Mouse (Mus musculus): ENCODE results near the gene Wnt7a. TPM values are rescaled to one million over a fixed set of nuclear protein-coding genes. Genes with fewer than 3 reads are reported as not detected.

Wnt7a gene
- polyA plus RNA-seq, 1 experiment from 2014 or later = 0.19 TPM

DNA sequence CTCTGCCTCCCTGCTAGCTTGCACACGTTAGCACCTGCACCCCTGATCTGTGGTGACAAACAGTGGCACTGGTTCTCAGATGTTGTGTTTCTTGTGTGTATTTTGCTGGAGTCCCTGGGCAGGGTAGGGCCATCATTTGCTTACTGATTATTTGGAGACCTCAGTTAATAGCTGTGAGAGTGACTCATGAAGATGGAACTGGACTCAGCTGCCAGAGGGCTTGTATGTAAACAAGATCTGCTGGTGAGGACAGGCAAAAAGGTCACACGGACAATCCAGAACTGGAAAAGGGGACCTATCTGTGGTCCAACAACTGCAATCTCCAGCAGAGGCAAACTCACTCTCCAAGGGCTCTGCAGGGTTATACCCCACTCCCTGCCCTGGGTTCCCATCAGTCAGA, 52.8 kb downstream of the Wnt7a start:
- H3K4me1 ChIP-seq = no peaks in the 10 kb centered on the region
- H3K4me2 ChIP-seq = no peak overlapping the region
- H3K36me3 ChIP-seq = no peaks in the 10 kb centered on the region
- no peaks in the 10 kb centered on the region for H3K9me3 ChIP-seq (replicated peaks)
- H3K27me3 ChIP-seq = no peaks in the 10 kb centered on the region
- WGBS = 56% methylated on average over 2 of the region's 2 CpGs
- no peak overlapping the region for H3K9ac ChIP-seq
- no peak overlapping the region for H3K27ac ChIP-seq
- no peak overlapping the region for H3K4me3 ChIP-seq (replicated peaks)
- no peak for ATAC-seq (replicated peaks; ENCODE audit: low FRiP score)

GRCm38 (mm10) chr6:91357238-91357876, 53.8 kb downstream of the Wnt7a start:
- Histone ChIP-seq H3K4me2 (no peak overlapping the region), H3K27me3 (no peaks in the 10 kb centered on the region), H3K9me3 (replicated peaks) (no peaks in the 10 kb centered on the region), H3K9ac (no peak overlapping the region), H3K4me3 (replicated peaks) (no peak overlapping the region), H3K4me1 (no peaks in the 10 kb centered on the region), H3K36me3 (no peaks in the 10 kb centered on the region), H3K27ac (no peak overlapping the region)
- 61% methylated on average over 13 of the region's 13 CpGs for WGBS
- ATAC-seq (replicated peaks; ENCODE audit: low FRiP score) = no peak

DNA sequence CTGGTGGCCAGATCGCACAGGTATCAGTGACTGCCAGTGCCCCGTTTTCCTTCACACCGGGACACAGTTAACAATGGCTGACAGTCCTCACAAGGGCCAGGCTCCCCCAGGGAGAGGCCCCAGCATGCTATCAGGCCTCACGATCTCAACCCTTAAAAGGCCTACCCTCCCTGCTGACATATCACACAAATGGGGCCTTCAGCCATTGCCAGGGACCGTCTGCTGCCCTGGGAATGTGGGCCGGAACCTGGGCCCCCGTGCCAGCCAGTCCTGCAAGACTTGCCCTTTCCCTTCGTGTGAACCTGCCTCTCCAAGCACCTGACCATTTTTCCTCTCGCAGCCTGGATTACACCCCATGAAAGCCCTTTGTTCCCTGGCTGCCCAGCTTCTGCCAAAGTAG, 61.5 kb downstream of the Wnt7a start:
- no peak overlapping the region for H3K4me2 ChIP-seq
- no peak for ATAC-seq (replicated peaks; ENCODE audit: low FRiP score)
- H3K27me3 ChIP-seq = no peaks in the 10 kb centered on the region
- no peak overlapping the region for H3K4me3 ChIP-seq (replicated peaks)
- no peak overlapping the region for H3K9ac ChIP-seq
- 44% methylated on average over 9 of the region's 9 CpGs for WGBS
- H3K36me3 ChIP-seq = no peaks in the 10 kb centered on the region
- no peak overlapping the region for H3K27ac ChIP-seq
- no peaks in the 10 kb centered on the region for H3K9me3 ChIP-seq (replicated peaks)
- H3K4me1 ChIP-seq = no peaks in the 10 kb centered on the region

GRCm38 (mm10) chr6:91347721-91348120, 63.4 kb downstream of the Wnt7a start:
- Histone ChIP-seq H3K4me1 (no peaks in the 10 kb centered on the region), H3K27ac (no peak overlapping the region), H3K9ac (no peak overlapping the region), H3K36me3 (no peaks in the 10 kb centered on the region), H3K4me2 (no peak overlapping the region), H3K27me3 (no peaks in the 10 kb centered on the region), H3K4me3 (replicated peaks) (no peak overlapping the region), H3K9me3 (replicated peaks) (no peaks in the 10 kb centered on the region)
- WGBS = 28% methylated on average over 7 of the region's 7 CpGs
- no peak for ATAC-seq (replicated peaks; ENCODE audit: low FRiP score)

DNA sequence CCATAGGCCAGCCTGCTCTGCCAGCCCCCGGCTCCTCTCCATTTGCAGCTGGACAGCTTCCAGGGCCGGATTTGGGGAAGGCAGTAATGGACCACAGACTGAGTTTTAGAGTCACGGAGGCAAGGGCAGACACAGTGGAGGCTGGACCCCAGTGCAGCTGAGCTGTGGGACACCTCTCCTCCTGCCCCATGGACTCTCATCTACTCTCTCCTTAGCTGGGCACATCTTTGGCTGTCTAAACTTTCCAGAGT, 64.3 kb downstream of the Wnt7a start:
- no peak overlapping the region for H3K9ac ChIP-seq
- no peak overlapping the region for H3K4me2 ChIP-seq
- WGBS = 49% methylated on average over 3 of the region's 3 CpGs
- no peak for ATAC-seq (replicated peaks; ENCODE audit: low FRiP score)
- H3K4me3 ChIP-seq (replicated peaks) = no peak overlapping the region
- no peak overlapping the region for H3K27ac ChIP-seq
- H3K36me3 ChIP-seq = no peaks in the 10 kb centered on the region
- no peaks in the 10 kb centered on the region for H3K27me3 ChIP-seq
- H3K4me1 ChIP-seq = no peaks in the 10 kb centered on the region
- no peaks in the 10 kb centered on the region for H3K9me3 ChIP-seq (replicated peaks)

GRCm38 (mm10) chr6:91346071-91346905, 64.9 kb downstream of the Wnt7a start:
- H3K27me3 ChIP-seq = no peaks in the 10 kb centered on the region
- no peaks in the 10 kb centered on the region for H3K36me3 ChIP-seq
- WGBS = 45% methylated on average over 10 of the region's 10 CpGs
- no peak overlapping the region for H3K4me2 ChIP-seq
- no peak for ATAC-seq (replicated peaks; ENCODE audit: low FRiP score)
- no peak overlapping the region for H3K9ac ChIP-seq
- no peak overlapping the region for H3K27ac ChIP-seq
- H3K9me3 ChIP-seq (replicated peaks) = no peaks in the 10 kb centered on the region
- H3K4me3 ChIP-seq (replicated peaks) = no peak overlapping the region
- H3K4me1 ChIP-seq = no peaks in the 10 kb centered on the region

DNA sequence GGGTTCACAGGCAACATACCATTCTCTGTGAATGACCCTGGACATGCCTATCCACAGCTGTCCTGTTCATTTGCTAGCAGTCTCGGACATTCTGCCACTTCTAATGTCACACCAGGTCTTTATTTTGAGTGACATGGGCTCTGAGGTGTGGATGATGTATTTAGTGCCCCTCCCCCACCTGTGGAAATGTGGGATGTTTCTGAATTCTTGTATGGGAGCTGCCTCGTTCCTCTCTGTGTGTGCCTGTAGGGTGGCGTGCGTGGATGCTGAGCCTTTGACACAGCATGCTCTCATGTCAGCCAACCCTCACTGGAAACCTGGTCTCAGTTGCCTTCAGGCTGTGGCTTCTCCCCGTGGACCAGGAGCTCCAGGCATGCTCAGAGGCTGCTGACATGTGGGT, 66.1 kb downstream of the Wnt7a start:
- no peak overlapping the region for H3K9ac ChIP-seq
- H3K27ac ChIP-seq = no peak overlapping the region
- no peaks in the 10 kb centered on the region for H3K36me3 ChIP-seq
- H3K4me3 ChIP-seq (replicated peaks) = no peak overlapping the region
- H3K4me1 ChIP-seq = no peaks in the 10 kb centered on the region
- no peaks in the 10 kb centered on the region for H3K27me3 ChIP-seq
- no peak for ATAC-seq (replicated peaks; ENCODE audit: low FRiP score)
- H3K9me3 ChIP-seq (replicated peaks) = no peaks in the 10 kb centered on the region
- H3K4me2 ChIP-seq = no peak overlapping the region
- 73% methylated on average over 5 of the region's 5 CpGs for WGBS

DNA sequence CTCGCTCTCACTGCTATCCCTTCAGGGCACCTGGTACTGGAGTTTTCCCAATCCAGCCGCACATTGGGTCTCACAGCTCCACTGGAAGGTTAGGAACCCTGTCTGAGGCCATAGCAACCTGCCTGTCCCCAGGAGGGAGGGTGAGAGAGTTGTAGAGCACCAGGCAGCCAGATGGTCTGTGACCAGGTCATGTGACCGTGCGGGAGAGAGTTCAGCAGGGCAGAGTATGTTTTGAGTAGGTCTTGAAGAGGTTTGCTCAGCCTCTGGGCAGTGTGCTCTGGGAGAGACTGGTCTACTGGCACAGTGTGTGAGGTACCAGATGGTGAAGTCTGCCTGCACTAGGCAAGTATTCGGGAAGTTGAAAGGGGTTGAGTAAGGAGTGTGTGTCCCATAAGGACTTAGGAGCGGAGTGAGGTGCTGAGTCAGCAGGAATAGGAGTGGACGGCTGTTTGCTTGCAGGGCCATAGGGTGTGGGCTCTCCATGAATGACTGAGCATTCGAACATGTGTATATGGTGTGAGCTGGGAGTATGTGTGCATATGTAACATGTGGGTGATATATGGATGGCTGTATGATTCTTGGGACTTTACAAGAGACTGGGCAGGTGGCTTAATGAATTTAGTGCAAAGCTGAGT, 71.4 kb downstream of the Wnt7a start:
- WGBS = 53% methylated on average over 8 of the region's 8 CpGs
- ATAC-seq (replicated peaks; ENCODE audit: low FRiP score) = peak; percentile 18; the same call in 1 of the 2 replicates
- no peaks in the 10 kb centered on the region for H3K4me1 ChIP-seq

GRCm38 (mm10) chr6:91335470-91335869, 75.7 kb downstream of the Wnt7a start:
- Histone ChIP-seq H3K36me3 (no peaks in the 10 kb centered on the region), H3K4me1 (no peaks in the 10 kb centered on the region), H3K9me3 (replicated peaks) (no peaks in the 10 kb centered on the region), H3K27me3 (no peaks in the 10 kb centered on the region), H3K4me3 (replicated peaks) (no peak overlapping the region), H3K9ac (no peak overlapping the region), H3K27ac (no peak overlapping the region), H3K4me2 (no peak overlapping the region)
- no peak for ATAC-seq (replicated peaks; ENCODE audit: low FRiP score)
- 43% methylated on average over 1 of the region's 1 CpGs for WGBS

More for the DNA sequence above, 71.4 kb downstream of the Wnt7a start:
- no peak overlapping the region for H3K4me3 ChIP-seq (replicated peaks)
- H3K27me3 ChIP-seq = no peaks in the 10 kb centered on the region
- no peak overlapping the region for H3K27ac ChIP-seq
- no peak overlapping the region for H3K4me2 ChIP-seq
- H3K9me3 ChIP-seq (replicated peaks) = no peaks in the 10 kb centered on the region
- H3K9ac ChIP-seq = no peak overlapping the region
- no peaks in the 10 kb centered on the region for H3K36me3 ChIP-seq

DNA sequence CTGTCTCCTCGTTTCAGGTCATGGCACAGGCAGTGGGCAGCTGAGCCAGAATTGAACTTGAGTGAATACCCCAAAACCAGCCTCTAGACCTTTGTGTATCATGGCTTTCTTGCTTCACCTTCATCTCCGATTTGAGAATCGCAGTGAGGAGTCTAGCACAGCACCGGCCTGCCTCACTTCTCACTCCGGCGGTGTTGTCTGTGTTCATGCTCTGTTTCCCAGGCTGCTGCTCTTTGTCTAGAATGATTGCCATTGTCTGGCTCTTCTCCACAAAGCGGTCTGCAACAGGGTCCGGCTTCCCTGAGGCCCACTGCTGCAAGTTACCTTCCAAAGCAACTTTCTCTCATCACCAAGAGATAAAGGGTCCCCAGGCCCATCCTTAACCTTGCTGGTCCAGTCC, 79.3 kb downstream of the Wnt7a start:
- H3K27me3 ChIP-seq = no peaks in the 10 kb centered on the region
- H3K4me3 ChIP-seq (replicated peaks) = no peak overlapping the region
- no peak for ATAC-seq (replicated peaks; ENCODE audit: low FRiP score)
- H3K4me2 ChIP-seq = no peak overlapping the region
- H3K36me3 ChIP-seq = no peaks in the 10 kb centered on the region
- H3K27ac ChIP-seq = no peak overlapping the region
- no peak overlapping the region for H3K9ac ChIP-seq
- WGBS = 89% methylated on average over 8 of the region's 8 CpGs
- H3K9me3 ChIP-seq (replicated peaks) = no peaks in the 10 kb centered on the region
- H3K4me1 ChIP-seq = no peaks in the 10 kb centered on the region

- H3K27me3 ChIP-seq = peaks cover 2% of the 10 kb centered on the region; the same call in 1 of the 2 replicates
- no peak overlapping the region for H3K4me2 ChIP-seq
- no peak overlapping the region for H3K4me3 ChIP-seq (replicated peaks)
- H3K36me3 ChIP-seq = no peaks in the 10 kb centered on the region
- 85% methylated on average over 4 of the region's 4 CpGs for WGBS
- H3K27ac ChIP-seq = no peak overlapping the region
- no peak for ATAC-seq (replicated peaks; ENCODE audit: low FRiP score)
- H3K4me1 ChIP-seq = no peaks in the 10 kb centered on the region
- H3K9ac ChIP-seq = no peak overlapping the region
- no peaks in the 10 kb centered on the region for H3K9me3 ChIP-seq (replicated peaks)
Observed at GRCm38 (mm10) chr6:91325556-91325955, 85.6 kb downstream of the Wnt7a start.

- ATAC-seq (replicated peaks; ENCODE audit: low FRiP score) = no peak
- Histone ChIP-seq H3K27ac (no peak overlapping the region), H3K27me3 (peaks cover 2% of the 10 kb centered on the region; the same call in 1 of the 2 replicates), H3K4me2 (no peak overlapping the region), H3K9ac (no peak overlapping the region), H3K4me1 (no peaks in the 10 kb centered on the region), H3K36me3 (no peaks in the 10 kb centered on the region), H3K9me3 (replicated peaks) (no peaks in the 10 kb centered on the region), H3K4me3 (replicated peaks) (no peak overlapping the region)
- WGBS = 60% methylated on average over 11 of the region's 11 CpGs
Observed at GRCm38 (mm10) chr6:91324752-91325151, 86.4 kb downstream of the Wnt7a start.

Measured in kidney, embryonic 15.5 days (tissue).